Mouse (Mus musculus): Measurements from ENCODE around the gene Mia3. TPM values are rescaled to one million over a fixed set of nuclear protein-coding genes. Genes with fewer than 3 reads are reported as not detected.
"Not testable (repeated sequence)": the region's sequence is repeated elsewhere in the genome, so short reads cannot be mapped to it uniquely, and the experiment has no call there.

Mia3 gene
- 100 to 1,000 TPM; 101 to 129 TPM for total RNA-seq (2021)
- 51.6 and 64.3 TPM in 2 replicates for polyA plus RNA-seq (2012; rRNA removed)
- long read RNA-seq, partial matches to known transcripts, result 1 of 1 reads
- long read RNA-seq, other reads (novel, unspliced or antisense), result 0 of 1 reads

DNA sequence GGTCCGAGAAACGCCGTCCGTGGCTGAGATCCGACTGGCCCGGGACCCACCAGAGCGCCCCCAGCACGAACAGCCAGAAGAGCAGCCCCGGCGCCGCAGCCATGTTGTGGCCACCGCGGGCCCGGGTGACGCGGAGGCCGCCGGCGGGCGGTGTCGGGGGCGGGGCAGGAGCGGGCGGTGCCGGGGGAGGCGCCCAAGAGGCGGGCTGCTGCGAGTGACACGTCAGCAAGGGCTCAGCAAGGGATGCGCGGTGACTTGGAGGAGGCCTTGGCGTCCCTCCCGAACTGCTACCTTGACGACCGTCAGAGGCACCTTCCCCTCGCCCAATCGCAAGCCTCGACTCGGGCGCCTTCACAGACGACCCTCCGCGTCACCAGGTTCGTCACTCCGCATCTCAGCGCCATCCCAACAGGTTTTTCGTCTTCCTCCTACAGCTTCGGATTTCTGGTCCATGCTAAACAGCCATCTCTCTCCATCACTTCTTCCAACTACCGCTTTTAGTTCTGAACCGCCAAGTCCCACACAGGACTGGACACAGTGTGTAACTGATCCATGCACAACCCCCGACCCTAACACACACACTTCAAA is at the start of gene Mia3:
Gene Mia3 (minus strand): TSS at position 127 of the 588 bp plus-strand sequence.
- DNase-seq, result peak; percentile 96
- peak within 1 kb of the TSS; percentile 85 for H3K9ac ChIP-seq (ENCODE audit: low read depth, low read length)
- H3K36me3 ChIP-seq (ENCODE audit: control insufficient read depth, insufficient read depth, low read length), result no peaks in the 10 kb centered on the region
- WGBS, result 1% methylated on average over 51 of the region's 51 CpGs
- intact Hi-C loops (cut with DNase I), result loop anchor here (1.0 to 2.0 kb wide), 2 partner anchors 20 to 25 kb away; no protein-coding TSS in a partner anchor
- H3K27ac ChIP-seq, result peak within 1 kb of the TSS; percentile 89
- no peaks in the 10 kb centered on the region for H3K79me2 ChIP-seq (replicated peaks; ENCODE audit: control insufficient read depth, insufficient read depth, low read length)
- H3K4me3 ChIP-seq, result peak within 1 kb of the TSS; percentile 87
- H3K27me3 ChIP-seq (ENCODE audit: control insufficient read depth, insufficient read depth, low read length), result no peaks in the 10 kb centered on the region
- 0 out of 2 replicates have a peak, but pooled peaks have one; percentile 16 for TF ChIP-seq EP300 (IDR thresholded peaks at IDR 0.05; ENCODE audit: insufficient read depth, low read depth, low read length)
- peak; percentile 43 for TF ChIP-seq CTCF (IDR thresholded peaks at IDR 0.05)
- peak; percentile 82; the same call in 1 of the 2 replicates for TF ChIP-seq POLR2A (IDR thresholded peaks at IDR 0.05; ENCODE audit: insufficient read depth, low read depth, low read length)
- H3K4me1 ChIP-seq (ENCODE audit: control insufficient read depth, insufficient read depth, low read length), result 0 out of 2 replicates have a peak, but pooled peaks cover 2% of the 10 kb centered on the region

DNA sequence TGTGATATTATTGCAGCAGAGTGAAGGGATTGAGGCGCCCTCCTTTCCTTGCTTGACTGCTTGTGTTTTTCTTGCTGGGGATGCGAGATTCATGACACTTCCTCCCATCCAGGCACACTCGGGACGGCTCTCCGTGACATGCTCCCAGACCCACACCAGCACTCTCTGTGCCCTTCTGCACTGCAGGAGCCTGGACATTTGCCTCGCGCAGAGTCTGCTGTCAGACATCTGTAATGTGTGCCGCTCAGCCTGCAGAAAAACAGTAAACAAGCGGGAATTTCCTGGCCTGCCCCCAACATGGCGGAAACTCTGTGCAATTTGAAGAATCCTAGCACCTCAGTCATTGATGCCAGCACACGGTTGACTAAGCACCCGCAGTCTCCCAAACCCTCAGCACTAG is 48.5 kb upstream of the Mia3 start, which contains the start of gene Hhipl2:
Gene Hhipl2 (plus strand): TSS at position 343 of the 400 bp plus-strand sequence.
- TF ChIP-seq POLR2A (IDR thresholded peaks at IDR 0.05; ENCODE audit: insufficient read depth, low read depth, low read length) (no peak), CTCF (IDR thresholded peaks at IDR 0.05) (no peak), EP300 (IDR thresholded peaks at IDR 0.05; ENCODE audit: insufficient read depth, low read depth, low read length) (no peak)
- H3K9ac ChIP-seq (ENCODE audit: low read depth, low read length), result no peak within 1 kb of the TSS
- intact Hi-C loops (cut with DNase I), result no loop called here
- no peak within 1 kb of the TSS for H3K27ac ChIP-seq
- H3K4me1 ChIP-seq (ENCODE audit: control insufficient read depth, insufficient read depth, low read length), result no peaks in the 10 kb centered on the region
- no peaks in the 10 kb centered on the region for H3K36me3 ChIP-seq (ENCODE audit: control insufficient read depth, insufficient read depth, low read length)
- 53% methylated on average over 12 of the region's 12 CpGs for WGBS
- H3K79me2 ChIP-seq (replicated peaks; ENCODE audit: control insufficient read depth, insufficient read depth, low read length), result no peaks in the 10 kb centered on the region
- H3K27me3 ChIP-seq (ENCODE audit: control insufficient read depth, insufficient read depth, low read length), result no peaks in the 10 kb centered on the region
- no peak within 1 kb of the TSS for H3K4me3 ChIP-seq
- DNase-seq, result no peak

DNA sequence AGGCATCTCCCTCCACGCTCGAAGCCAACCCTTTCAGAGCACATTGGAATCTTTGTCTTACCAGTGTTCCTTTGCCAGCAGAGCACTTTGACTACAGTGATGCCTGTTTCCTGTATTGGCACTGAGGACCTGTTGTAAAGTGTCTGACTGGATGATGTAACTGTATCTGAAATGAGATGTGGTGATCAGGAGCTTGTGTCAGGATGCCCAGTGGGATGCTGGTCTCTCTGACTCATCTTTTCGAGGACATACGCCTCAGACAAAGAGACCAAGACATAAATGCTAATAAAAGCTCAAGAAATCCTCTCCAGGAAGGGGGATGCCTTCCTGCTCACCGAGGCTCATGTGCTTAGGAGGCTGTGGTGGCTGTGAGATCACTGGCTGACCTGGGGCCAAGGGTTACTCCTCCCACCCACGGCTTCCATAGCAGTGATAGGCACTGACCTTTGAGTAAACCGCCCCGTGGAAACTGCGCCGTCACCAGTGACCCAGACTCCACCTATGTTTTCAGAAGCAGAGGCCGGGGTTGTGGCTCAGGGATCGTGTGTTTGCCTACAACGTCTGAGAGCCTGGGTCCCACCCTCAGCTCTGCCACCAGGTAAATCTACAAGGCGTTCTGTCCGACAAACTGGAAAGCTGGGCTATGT is 44.9 kb upstream of the Mia3 start:
- intact Hi-C loops (cut with DNase I), result no loop called here
- Histone ChIP-seq H3K9ac (ENCODE audit: low read depth, low read length) (no peak overlapping the region), H3K4me3 (no peak overlapping the region), H3K27me3 (ENCODE audit: control insufficient read depth, insufficient read depth, low read length) (no peaks in the 10 kb centered on the region), H3K4me1 (ENCODE audit: control insufficient read depth, insufficient read depth, low read length) (no peaks in the 10 kb centered on the region), H3K79me2 (replicated peaks; ENCODE audit: control insufficient read depth, insufficient read depth, low read length) (no peaks in the 10 kb centered on the region), H3K36me3 (ENCODE audit: control insufficient read depth, insufficient read depth, low read length) (no peaks in the 10 kb centered on the region), H3K27ac (no peak overlapping the region)
- no peak for DNase-seq
- TF ChIP-seq CTCF (IDR thresholded peaks at IDR 0.05) (no peak), EP300 (IDR thresholded peaks at IDR 0.05; ENCODE audit: insufficient read depth, low read depth, low read length) (no peak), POLR2A (IDR thresholded peaks at IDR 0.05; ENCODE audit: insufficient read depth, low read depth, low read length) (no peak)
- WGBS, result 69% methylated on average over 15 of the region's 15 CpGs

DNA sequence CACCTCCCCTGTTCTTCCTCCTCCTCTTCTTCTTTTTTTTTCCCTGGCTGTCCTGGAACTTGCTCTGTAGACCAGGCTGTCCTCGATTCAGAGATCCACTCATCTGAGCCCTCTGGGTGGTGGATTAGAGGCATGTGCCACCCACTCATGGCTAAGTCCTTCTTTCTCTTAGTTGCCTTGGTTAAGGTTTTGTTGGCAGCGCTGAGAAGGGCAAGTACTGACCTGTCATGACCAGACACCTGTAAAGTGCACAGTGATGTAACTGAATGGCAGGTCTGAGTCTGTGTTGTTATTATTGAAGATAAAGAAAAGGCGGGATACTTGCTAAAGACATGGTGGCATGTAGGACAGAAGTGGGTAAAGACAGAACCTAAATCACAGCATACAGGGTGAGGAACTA is 34.0 kb upstream of the Mia3 start:
- Histone ChIP-seq H3K36me3 (ENCODE audit: control insufficient read depth, insufficient read depth, low read length) (no peaks in the 10 kb centered on the region), H3K4me1 (ENCODE audit: control insufficient read depth, insufficient read depth, low read length) (no peaks in the 10 kb centered on the region), H3K27me3 (ENCODE audit: control insufficient read depth, insufficient read depth, low read length) (no peaks in the 10 kb centered on the region), H3K27ac (no peak overlapping the region), H3K79me2 (replicated peaks; ENCODE audit: control insufficient read depth, insufficient read depth, low read length) (no peaks in the 10 kb centered on the region), H3K4me3 (no peak overlapping the region), H3K9ac (ENCODE audit: low read depth, low read length) (no peak overlapping the region)
- TF ChIP-seq CTCF (IDR thresholded peaks at IDR 0.05) (no peak), EP300 (IDR thresholded peaks at IDR 0.05; ENCODE audit: insufficient read depth, low read depth, low read length) (no peak), POLR2A (IDR thresholded peaks at IDR 0.05; ENCODE audit: insufficient read depth, low read depth, low read length) (no peak)
- DNase-seq, result no peak
- intact Hi-C loops (cut with DNase I), result no loop called here
- 96% methylated on average over 3 of the region's 3 CpGs for WGBS

DNA sequence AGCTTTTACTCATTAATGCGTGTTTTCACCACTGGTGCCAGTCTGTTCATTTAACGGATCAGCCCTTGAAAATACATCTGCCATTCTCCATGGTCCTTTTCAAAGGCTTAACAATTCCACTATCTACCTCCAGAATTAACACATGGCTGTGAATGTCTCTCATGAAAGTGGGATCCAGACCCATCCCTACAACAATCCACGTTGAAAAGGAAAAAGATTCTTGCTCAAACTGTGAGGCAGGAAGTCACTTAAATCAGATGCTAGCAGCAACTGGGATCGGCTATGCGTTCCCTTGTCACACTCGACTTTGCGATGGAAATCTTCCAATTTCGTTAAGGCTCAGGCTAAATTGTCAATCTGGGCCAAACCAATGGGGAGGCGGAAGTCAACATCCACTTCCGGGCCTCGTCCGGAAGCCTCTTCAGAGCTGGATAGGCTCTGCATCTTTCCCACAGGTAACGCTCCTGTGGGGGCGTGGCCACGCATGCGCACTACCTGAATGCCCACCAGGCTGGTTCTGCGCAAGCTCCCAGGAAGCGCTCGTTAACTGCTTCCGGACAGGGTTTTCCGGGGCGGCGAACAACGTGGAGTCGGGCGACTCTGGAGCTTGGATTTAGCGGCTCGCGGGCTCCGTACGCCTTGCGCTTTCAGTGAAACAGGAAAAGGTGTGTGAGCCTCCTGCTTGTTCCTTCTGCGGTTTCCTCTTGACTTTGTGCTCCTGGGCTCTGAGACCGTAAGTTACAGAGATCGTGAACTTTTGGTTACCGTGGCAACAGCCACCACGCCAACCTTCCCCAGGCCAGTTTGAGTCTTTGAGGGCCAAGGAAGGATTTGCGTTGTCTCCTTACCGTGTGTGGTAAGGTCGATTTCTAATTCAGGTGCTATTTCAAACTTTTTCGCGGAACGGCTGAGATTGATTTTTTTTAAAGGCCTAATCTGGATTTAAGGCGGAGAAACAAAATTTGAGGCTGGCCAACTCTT is 19.4 kb upstream of the Mia3 start, which contains the start of gene Taf1a:
Gene Taf1a (plus strand): TSS at position 556 of the 981 bp plus-strand sequence.
- H3K9ac ChIP-seq (ENCODE audit: low read depth, low read length), result peak within 1 kb of the TSS; percentile 53
- no peaks in the 10 kb centered on the region for H3K27me3 ChIP-seq (ENCODE audit: control insufficient read depth, insufficient read depth, low read length)
- peak; percentile 90 to 93 for DNase-seq
- H3K36me3 ChIP-seq (ENCODE audit: control insufficient read depth, insufficient read depth, low read length), result no peaks in the 10 kb centered on the region
- H3K27ac ChIP-seq, result peak within 1 kb of the TSS; percentile 62
- TF ChIP-seq CTCF (IDR thresholded peaks at IDR 0.05), result no peak
- TF ChIP-seq EP300 (IDR thresholded peaks at IDR 0.05; ENCODE audit: insufficient read depth, low read depth, low read length), result peak; percentile 39; the same call in 1 of the 2 replicates
- peak; percentile 58 for TF ChIP-seq POLR2A (IDR thresholded peaks at IDR 0.05; ENCODE audit: insufficient read depth, low read depth, low read length)
- H3K4me1 ChIP-seq (ENCODE audit: control insufficient read depth, insufficient read depth, low read length), result peaks cover 2% of the 10 kb centered on the region
- 4% methylated on average over 44 of the region's 44 CpGs for WGBS
- intact Hi-C loops (cut with DNase I), result loop anchor here (1.0 kb wide), 2 partner anchors 18 to 43 kb away; no protein-coding TSS in a partner anchor
- peak within 1 kb of the TSS; percentile 86 for H3K4me3 ChIP-seq
- peaks cover 2% of the 10 kb centered on the region; the same call in 1 of the 2 replicates for H3K79me2 ChIP-seq (replicated peaks; ENCODE audit: control insufficient read depth, insufficient read depth, low read length)

DNA sequence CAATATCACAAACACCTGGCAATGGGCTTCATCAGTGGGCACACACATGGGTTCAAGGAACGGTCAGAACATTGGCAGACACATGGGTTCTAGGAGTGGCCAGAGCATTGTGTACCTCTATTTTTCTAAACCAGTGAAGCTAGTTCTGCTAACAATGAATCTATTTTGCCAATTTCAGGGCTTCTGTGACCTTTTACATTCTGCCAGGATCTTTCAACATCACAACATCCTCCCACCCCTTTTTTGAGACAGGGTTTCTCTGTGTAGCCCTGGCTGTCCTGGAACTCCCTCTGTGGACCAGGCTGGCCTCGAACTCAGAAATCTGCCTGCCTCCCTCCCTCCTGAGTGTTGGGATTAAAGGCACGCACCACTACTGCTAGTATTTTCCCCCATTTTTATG is 18.1 kb upstream of the Mia3 start:
- H3K4me3 ChIP-seq; H3K4me1 ChIP-seq (ENCODE audit: control insufficient read depth, insufficient read depth, low read length); H3K27ac ChIP-seq; H3K36me3 ChIP-seq (ENCODE audit: control insufficient read depth, insufficient read depth, low read length); H3K9ac ChIP-seq (ENCODE audit: low read depth, low read length); H3K27me3 ChIP-seq (ENCODE audit: control insufficient read depth, insufficient read depth, low read length); intact Hi-C loops (cut with DNase I); DNase-seq; H3K79me2 ChIP-seq (replicated peaks; ENCODE audit: control insufficient read depth, insufficient read depth, low read length): not testable (repeated sequence)
- WGBS, result 80% methylated on average over 3 of the region's 3 CpGs
